Mouse (Mus musculus): Measurements from ENCODE around the gene Epor. TPM values are rescaled to one million over a fixed set of nuclear protein-coding genes. Genes with fewer than 3 reads are reported as not detected.

Epor gene
- total RNA-seq, 2 experiments from 2014 or later = 6.5 to 7.5 TPM

DNA sequence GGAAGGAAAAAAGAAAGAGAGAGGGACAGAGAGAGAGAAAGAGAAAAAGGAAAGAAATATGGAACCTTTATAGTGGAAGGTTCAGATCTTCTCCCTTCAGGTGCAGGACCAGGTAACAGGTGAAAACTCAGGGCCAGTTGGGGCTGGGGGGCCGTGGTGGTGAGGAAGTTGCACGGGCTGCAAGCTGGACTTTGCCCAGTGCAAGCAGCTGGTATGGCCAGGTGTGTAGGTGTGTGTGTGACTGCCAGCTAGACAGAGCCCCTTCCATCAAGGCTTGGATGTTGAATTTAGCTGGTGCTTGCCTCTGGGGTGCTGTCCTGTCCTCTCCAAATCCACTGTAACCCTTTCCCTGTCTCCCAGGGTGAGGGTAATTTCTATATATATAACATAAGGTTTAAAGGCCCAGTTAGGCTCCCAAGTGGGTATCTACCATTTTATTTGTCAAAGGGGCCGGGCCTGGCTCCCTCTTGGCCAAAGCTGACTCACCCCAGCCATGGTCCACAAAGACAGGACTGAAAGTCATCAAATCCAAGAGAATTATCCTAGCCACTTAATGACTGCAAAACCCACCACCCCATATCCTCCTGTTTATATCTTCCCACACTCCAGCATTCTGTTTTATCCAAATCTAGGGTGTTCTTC, 46.3 kb downstream of the Epor start:
- DNase-seq (ENCODE audit: low spot score in 2 of 2) = no peak

- no peak for DNase-seq (ENCODE audit: low spot score in 2 of 2)
Observed at GRCm38 (mm10) chr9:21909474-21910223, 53.7 kb downstream of the Epor start.

Other genes starting within 250 kb of the Epor start
- gene Ldlr, start 240.0 kb downstream of the Epor start, total RNA-seq (2021) = 10 to 100 TPM; 25.6 to 37.2 TPM
- 10 to 100 TPM; 10.8 to 14.2 TPM for gene Spc24, start 203.2 kb downstream of the Epor start, total RNA-seq (2021)
- 10 to 100 TPM; 48.1 to 49.1 TPM for gene Kank2, start 164.8 kb downstream of the Epor start, total RNA-seq (2021)
- under 1 TPM in 1 of 2 experiments, not detected in 1; 0.54 TPM for gene Angptl8, start 128.0 kb downstream of the Epor start, total RNA-seq (2021)
- 10 to 100 TPM; 34.3 to 44.5 TPM for gene Dock6, start 110.9 kb downstream of the Epor start, total RNA-seq (2021)
- 10 to 100 TPM; 12.6 to 16.1 TPM for gene Rab3d, start 45.3 kb downstream of the Epor start, total RNA-seq (2021)
- gene Ccdc159, start 36.0 kb downstream of the Epor start, total RNA-seq (2021) = 1 to 10 TPM in 1 of 2 experiments, under 1 TPM in 1; 0.98 to 1.3 TPM
- gene Tmem205, start 36.0 kb downstream of the Epor start, total RNA-seq (2021) = 10 to 100 TPM; 18.9 to 21.4 TPM
- 1 to 10 TPM; 4.4 to 4.8 TPM for gene Plppr2, start 26.5 kb downstream of the Epor start, total RNA-seq (2021)
- gene Swsap1, start 7.8 kb downstream of the Epor start, total RNA-seq (2021) = 1 to 10 TPM; 5.2 to 6.3 TPM
- under 1 TPM; 0.21 to 0.22 TPM for gene Rgl3, start 25.9 kb upstream of the Epor start, total RNA-seq (2021)
- gene Ccdc151, start 39.1 kb upstream of the Epor start, total RNA-seq (2021) = under 1 TPM in 1 of 2 experiments, not detected in 1; 0.23 TPM
- gene Prkcsh, start 39.3 kb upstream of the Epor start, total RNA-seq (2021) = 10 to 100 TPM; 61.4 to 66.1 TPM
- under 1 TPM; 0.08 to 0.12 TPM for gene Elavl3, start 88.5 kb upstream of the Epor start, total RNA-seq (2021)
- gene Gm49318, start 107.8 kb upstream of the Epor start, total RNA-seq (2021) = under 1 TPM in 1 of 2 experiments, not detected in 1; 0.54 TPM
- gene Zfp653, start 107.9 kb upstream of the Epor start, total RNA-seq (2021) = 1 to 10 TPM; 5.6 to 7.4 TPM
- gene Ecsit, start 121.9 kb upstream of the Epor start, total RNA-seq (2021) = 10 to 100 TPM; 33.7 to 36.0 TPM
- 1 to 10 TPM; 7.2 to 7.5 TPM for gene Cnn1, start 135.7 kb upstream of the Epor start, total RNA-seq (2021)
- 10 to 100 TPM; 54.4 to 54.9 TPM for gene Elof1, start 153.7 kb upstream of the Epor start, total RNA-seq (2021)
- gene Acp5, start 172.2 kb upstream of the Epor start, total RNA-seq (2021) = 1 to 10 TPM; 2.5 to 3.4 TPM
- 10 to 100 TPM; 34.3 to 34.6 TPM for gene Pigyl, start 193.3 kb upstream of the Epor start, total RNA-seq (2021)
- gene Zfp872, start 224.6 kb upstream of the Epor start, total RNA-seq (2021) = not detected

Measured in gastrocnemius, postnatal 4 days (tissue).